Mouse (Mus musculus) spleen, postnatal 14 days (tissue): ENCODE data around the gene Engase.

Experiments used
- DNase-seq, 2 experiments: peaks; one replicate each; pipeline ENCODE4 v3.0.0; 2021 to 2022; ENCODE audit warnings: low spot score in 2 of 2

The Engase gene

GRCm38 (mm10) chr11:118530313-118530712 lies 53.7 kb downstream of the Engase start:
- DNase-seq: no peak

DNA sequence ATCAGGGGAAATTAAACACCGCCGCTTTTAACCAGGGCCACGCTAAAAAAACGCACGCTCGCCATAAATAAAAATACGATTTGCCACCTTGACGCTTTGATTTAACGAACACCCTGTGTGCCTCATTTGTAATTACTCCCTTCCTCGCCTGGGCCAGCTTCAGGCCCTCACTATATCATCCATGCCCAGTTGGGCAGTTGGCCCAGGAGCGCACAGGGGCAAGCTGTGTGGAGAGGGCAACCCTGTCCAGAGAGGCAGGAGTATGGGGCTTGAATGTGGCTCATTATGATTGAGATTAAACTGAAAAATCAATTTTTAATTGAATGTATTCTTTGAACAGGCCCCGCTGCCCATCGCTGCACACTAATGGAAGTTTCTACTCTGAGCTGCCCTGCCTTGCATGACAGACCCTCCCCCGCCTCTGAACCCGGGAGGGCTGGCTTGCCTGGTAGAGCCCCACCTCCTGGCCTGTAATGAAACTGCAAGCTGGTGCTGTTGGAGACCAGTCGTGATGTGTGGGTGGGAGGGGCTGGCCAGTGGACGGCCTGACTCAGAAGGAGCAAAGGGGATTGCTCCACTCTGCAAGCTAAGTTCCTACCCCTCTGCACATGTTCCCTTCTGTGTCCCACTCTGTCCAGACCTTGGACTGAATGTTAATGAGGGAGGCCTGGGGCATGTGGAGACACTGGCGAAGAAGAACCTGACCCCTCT lies 57.9 kb downstream of the Engase start:
- DNase-seq: peak in 1 of 2 experiments; percentile 15

- no peak for DNase-seq
Observed at GRCm38 (mm10) chr11:118538008-118538407, 61.4 kb downstream of the Engase start.
